Mouse (Mus musculus) layer of hippocampus, postnatal 14 days (tissue): ENCODE results near the gene Kdsr. TPM values are rescaled to one million over a fixed set of nuclear protein-coding genes. Genes with fewer than 3 reads are reported as not detected.
"Not testable (repeated sequence)": the region's sequence is repeated elsewhere in the genome, so short reads cannot be mapped to it uniquely, and the experiment has no call there.

Experiments
- DNase-seq, 2 experiments: peaks; one replicate each; pipeline ENCODE4 v3.0.0; 2021 to 2022; ENCODE audit warnings: low spot score in 2 of 2, mixed read lengths in 1 of 2
- total RNA-seq, 2 experiments: library from RNA; stranded (reverse); gene quantifications; 2 replicates each; pipeline ENCODE4 v1.2.3; 2021

Gene Kdsr
- total RNA-seq, 2 experiments from 2014 or later: 24.7 to 25.8 TPM

DNA sequence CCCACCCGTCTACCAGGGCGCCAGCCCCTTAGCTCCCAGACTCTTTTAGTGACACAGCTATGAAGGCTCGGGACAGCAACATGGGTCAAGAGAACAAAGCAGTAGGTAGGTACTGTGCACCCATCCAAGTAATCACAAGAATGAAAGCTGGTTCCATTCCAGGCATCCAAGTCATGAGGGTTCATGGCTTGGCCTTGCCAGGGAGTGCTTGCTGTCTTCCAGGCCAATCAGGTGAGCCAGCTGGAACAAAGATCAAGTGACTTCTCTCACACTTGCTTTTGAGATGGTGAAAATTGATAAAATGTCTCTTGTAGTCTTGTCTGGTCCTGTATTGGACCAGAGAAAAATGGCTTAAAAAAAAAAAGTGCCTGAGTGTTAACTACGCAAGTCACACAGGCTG, 18.8 kb downstream of the Kdsr start:
- DNase-seq: no peak

DNA sequence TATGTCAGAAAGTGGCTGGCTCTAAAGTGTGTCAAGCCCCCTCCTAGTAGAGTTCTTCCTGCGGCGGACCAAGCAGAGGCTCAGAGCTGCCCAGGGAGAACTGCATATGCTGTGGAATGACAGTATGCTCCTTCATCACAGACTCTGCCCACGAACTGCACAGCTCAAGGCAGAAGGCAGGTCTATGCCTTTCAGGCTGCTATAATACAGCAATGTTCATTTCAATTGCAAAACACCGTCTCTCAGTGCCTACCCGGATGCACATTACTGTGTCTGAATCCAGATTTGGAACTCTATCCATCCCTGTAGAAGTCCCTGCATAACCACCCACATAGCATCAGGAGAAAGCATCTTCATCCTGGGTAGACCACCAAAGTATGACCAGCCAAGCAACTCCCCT, 19.7 kb downstream of the Kdsr start:
- no peak for DNase-seq

DNA sequence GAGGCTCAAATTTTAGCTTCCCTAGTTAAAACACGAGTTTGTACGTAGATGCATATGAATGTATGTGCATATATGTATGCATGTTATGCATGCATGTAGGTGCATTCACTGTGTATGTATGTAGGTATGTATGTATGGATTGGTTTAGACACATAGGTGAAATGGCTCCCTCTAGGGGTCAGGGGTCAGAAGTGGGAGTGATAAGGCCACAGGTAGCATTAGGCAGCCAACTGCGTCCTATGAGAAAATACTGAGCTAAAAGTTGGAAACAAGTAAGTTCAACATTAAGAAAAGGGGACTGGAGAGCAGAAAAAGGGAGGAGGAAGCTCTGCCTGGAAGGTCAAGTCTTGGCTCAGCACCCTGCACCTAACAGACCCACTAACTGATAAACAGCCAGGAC, 21.4 kb downstream of the Kdsr start:
- DNase-seq: no peak

DNA sequence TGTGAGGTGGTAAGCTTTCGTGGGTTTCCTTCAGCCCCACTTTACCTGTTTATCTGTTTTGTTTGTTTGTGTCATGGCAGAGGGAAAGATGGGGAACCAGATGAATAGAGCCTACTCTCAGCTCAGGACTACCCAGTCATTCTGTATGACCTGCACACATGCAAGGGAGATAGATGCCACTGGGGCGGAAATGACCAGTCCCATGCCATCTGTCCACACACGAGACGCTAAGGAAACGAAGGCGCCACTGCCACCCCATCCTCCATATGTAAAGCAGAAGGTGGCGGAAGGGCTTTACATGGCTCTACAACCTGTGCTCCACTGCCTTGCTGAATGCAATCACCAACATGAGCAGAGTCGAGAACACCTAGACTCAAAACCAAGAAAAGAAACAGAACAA, 23.3 kb downstream of the Kdsr start:
- no peak for DNase-seq

DNA sequence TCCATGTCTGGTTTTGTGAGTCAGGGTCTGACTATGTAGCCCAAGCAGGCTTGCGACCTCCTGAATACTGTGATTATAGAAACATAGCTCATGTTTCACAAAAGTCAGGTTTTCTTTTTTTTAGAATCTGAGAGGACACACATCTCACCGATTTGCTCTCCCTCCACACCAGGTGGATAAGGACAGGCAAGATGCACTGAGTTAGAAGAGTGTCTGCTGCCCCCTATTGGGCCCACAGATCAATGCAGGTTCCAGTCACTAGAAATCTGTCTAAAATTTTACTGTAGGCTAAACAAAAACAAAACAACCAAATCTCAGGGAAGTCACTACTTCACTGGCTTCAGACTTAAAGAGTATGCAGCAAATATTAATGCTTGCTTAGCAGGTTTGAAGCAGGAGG, 23.9 kb downstream of the Kdsr start:
- DNase-seq: no peak

DNA sequence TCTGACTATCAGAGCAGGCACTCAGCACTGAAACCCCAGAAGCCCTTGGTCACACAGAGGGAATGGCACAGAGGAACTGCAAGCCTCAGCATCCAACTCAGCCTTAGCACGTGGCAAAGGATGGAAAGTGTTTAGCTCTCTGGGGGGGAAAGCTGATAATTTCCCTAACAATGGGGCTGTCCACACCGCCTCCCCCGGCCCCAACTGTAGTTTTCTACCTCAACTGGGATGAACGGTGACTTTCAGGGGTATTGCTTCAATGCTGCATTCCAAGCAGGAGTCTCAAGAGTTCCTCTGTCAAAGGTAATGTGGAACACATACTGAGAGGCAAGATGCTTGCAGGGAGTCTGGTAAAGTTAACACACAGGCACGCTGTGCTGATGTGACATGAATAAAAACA, 37.5 kb downstream of the Kdsr start:
- DNase-seq: no peak

DNA sequence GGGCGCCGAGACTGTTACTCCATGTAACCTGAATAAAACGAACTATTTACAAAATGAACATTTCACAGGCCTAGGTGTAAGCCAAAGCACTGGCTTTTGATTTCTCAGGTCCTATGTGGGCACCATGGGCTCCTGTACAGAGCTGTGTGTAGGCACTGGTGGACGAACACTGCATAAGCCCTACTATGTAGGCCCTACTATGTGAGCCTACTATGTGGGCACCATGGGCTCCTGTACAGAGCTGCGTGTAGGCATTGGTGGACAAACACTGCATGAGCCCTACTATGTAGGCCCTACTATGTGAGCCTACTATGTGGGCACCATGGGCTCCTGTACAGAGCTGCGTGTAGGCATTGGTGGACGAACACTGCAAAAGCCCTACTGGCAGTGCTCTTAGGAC, 41.8 kb downstream of the Kdsr start:
- DNase-seq: not testable (repeated sequence)

DNA sequence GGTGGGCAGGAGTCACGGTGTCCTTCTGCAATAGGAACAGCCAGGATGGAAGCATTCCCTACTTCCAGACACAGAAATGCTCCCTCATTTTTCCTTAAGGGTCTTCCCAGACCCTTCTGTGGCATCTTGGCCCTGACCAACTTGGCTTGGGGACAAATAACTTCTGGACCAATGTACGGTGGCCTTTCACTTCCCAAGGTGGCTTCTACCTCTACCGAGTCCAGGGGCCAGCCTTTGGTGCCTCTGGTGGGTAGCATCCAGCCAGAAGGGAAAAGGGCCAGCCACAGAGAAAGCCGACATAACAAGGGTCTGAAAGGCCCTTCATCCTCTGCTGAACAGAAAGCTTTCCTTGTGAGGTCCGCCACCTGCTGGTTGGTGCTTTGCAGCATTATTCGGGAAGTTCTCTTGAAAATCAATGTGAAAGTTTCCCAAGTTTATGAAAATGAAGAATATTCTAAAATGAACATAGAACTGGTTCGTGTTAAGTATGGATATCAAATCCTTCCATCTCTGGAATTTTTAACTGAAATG, 42.4 kb downstream of the Kdsr start:
- DNase-seq: peak; percentile 65 to 86

DNA sequence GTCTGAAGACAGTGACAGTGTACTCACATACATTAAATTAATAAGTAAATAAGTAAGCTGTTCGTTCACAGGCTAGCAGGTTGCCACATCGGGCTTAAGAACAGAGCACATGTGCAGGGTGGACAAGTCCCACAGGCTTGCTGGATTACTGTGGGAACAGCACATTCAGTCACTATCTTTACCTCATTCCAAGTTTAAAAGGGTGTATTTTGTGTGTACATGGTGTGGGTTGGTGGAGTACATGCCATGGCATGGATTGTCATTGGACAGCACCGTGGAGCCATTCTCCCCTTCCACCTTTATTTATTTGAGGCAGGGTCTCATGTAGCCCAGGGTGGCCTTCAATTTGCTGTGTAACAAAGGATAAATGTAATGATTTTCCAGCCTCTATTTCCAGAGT, 43.4 kb downstream of the Kdsr start:
- no peak for DNase-seq

DNA sequence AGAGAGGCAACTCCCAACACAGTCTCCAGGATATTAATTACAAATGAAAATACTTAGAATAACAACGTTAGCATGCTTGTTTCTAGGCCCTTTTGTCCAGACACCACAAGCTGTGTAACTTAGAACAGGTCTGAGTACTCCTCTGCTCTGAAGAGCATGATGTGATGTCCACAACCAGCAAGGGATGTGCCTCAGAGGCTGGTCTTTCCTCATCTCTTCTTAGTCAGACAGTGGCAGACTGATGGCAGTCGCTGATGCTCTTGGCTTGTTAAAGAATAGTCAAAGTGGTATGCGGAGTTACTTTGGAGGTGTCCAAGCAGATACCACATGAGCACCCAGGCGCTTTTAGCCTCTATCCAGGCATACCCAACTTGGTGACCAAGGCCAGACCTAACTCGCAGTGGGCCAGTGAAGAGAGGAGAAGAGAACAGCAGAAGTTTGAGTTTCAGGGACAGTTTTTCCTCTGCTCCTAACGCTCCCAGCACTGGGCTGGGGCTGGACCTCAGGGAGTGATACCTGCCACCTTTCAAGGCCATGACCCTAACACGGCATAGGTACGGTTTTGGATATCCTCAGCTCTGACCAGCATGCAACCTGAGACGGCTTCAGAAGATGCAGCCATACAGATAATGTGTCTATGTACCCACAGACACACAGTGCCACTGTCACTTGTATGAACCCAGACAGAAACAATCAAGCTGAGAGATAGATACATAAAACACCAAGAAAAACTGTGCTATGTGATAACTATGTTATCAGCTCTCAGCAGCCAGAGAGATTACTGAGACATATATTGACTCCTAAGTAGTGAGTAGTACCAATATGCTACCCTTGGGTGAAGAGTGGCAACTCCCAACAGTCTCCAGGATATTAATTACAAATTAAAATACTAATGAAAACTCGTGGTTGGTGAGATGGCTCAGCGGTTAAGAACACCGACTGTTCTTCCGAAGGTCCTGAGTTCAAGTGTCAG, 44.1 kb downstream of the Kdsr start:
- no peak for DNase-seq

DNA sequence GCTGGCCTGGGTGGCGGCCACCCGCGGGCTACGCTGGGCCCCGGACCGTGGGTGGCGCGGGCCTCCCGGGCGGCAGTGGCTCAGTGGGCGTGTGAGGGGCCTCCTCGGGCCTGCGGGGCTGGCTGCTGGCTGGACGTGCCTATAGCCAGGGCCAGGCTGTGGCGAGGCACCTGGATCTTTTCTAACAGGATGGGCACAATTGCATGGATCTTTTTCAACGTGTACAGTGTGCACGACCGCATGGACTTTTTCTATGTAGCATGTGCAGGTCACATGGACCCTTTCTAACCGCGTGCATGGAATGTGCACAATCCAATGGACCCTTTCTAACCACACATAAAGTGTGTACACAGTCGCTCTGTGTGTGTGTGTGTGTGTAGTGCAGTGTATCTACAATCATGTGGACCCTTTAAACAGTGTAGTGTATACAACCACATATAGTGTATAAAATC, 45.0 kb downstream of the Kdsr start:
- DNase-seq: no peak

DNA sequence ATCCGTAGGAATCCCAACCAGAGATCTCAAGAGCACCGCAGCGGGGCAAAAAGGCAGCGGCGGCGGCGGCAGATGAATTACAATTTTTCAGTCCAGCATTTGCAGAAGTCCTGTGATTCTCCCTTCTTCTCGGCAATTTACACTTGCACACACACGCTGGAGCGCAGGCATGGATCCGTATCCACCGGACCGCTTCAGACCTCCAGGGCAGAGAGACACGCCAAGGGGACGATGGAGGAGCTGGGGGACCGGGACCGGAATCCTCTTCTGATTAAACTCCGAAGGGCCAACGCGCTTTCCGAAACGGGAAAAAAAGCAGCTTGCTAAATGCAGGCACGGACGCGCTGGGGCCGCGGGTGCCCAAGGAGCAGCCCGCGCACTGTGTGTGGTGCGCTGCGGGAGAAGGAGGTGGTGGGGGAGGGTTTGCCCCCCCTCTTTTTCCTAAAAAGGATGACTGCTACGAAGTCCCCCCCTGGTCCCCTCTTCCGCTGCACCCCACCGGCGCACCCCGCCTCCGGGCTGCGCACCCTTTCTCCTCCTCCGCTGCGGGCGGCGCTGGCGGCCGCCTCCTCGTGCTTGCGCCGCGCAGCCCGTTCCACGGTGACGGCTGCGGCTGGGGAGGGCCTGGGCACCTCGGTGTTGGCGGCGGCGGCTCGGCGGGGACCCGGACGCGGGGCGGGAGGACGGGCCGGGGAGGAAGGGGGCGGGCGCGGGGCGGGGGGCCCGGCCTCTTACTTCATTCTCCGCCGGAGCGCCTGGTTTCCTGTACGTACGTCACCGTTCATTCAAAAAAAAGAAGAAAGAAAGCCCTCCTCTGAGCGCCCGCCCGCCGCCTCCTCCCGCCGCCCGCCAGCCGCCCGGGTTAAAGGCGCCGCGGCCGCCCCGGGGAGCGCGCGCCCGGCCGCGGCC, 45.7 kb downstream of the Kdsr start, which contains the start of gene Bcl2:
Gene Bcl2, minus strand, starts transcription at position 654 of the 909 bp plus-strand sequence.
- DNase-seq: peak; percentile 76 to 79

DNA sequence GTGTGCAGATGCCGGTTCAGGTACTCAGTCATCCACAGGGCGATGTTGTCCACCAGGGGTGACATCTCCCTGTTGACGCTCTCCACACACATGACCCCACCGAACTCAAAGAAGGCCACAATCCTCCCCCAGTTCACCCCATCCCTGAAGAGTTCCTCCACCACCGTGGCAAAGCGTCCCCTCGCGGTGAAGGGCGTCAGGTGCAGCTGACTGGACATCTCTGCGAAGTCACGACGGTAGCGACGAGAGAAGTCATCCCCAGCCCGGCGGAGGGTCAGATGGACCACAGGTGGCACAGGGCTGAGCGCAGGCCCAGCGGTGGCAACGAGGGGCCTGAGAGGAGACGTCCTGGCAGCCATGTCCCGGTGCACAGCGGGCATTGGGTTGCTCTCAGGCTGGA, 47.2 kb downstream of the Kdsr start:
- peak; percentile 40 to 48 for DNase-seq

DNA sequence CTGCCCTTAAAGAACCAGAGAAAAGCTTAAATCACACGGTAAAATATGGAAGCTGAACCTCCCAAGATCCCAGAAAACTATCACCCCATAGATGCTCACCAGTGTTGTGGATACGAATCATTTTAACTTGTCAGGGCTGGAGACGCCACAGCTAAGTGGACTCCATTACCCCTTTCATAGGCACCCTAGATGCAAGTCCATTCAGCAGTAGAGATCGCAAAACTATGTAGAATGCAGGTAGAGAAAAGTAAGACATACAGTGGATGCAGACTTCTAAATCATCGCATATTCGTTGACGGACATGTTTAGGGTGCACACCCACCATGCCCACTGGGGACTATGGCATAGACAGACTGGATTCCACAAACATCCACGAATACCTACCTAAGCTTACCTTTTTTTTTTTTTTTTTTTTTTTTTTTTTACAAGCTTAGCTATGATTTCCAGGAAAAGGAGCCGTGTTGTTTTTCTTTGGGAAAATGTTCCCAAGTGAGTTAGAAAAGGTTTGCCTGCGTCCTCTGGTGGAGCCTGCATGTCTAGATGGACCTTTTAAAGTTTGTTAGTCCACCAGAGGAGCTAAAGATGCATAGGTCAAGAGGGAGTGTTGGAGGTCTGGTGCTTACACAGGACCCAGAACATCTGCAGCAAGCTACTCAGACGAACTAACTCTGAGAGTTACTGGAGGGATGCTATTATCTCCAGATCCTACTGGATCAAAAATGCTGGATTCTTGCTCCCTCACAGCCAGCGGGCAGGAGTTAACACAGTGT, 48.0 kb downstream of the Kdsr start:
- DNase-seq: no peak

DNA sequence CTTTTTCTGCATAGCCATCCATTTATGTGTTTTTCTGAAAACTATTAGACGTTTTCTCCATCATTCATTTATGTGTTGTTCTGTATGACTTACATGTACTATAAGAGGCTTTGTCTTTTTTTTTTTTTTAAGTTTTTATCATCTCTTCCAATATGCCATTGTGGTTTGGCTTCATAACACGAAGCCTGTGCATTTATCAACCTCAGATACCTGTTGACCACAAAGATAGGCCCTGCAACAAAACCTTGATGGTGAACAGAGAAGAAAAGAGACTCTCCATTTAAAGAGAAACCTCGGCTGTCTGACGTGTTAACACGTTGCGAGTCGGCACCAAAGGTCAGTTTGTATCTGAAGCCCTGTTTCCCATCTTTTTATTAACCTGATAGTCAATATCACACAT, 49.3 kb downstream of the Kdsr start:
- DNase-seq: no peak

DNA sequence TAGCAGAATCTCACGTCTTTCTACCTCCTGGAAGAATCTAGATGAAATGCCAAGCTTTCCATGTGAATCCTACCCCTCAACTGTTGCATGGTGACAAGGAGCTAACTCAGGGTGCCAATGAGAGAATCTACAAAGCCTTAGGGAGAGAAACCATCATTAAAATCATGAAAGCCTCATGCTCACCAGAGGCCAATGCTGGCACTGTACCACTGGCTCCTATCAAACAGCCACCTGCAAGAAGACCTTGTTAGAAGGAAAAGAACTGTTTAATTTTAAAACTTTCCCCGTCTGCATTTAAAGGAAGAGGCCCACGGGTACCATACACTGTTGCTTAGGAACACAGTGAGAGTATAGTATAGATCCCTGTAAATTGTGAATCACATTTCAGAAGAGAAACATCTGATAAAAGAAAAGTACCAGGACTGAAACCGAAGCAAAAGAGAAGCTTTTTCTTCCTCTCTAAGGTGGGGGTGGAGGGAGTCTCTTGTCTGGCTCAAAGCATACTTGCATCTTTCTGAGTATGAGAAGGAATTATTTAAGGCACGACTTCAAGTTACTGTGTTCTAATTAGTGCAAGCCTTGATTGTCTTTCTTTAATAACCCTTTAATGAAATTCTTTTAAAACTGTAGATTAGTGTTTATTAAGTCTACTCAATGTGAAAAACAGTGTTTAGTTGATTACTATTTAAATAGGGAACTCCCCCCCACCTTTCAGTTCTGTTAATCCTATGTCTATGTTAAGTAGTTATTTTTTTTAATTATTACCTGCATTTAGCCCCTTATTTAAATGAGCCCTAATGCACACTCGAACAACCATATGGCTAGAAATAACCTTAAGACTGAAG, 52.3 kb downstream of the Kdsr start:
- no peak for DNase-seq

DNA sequence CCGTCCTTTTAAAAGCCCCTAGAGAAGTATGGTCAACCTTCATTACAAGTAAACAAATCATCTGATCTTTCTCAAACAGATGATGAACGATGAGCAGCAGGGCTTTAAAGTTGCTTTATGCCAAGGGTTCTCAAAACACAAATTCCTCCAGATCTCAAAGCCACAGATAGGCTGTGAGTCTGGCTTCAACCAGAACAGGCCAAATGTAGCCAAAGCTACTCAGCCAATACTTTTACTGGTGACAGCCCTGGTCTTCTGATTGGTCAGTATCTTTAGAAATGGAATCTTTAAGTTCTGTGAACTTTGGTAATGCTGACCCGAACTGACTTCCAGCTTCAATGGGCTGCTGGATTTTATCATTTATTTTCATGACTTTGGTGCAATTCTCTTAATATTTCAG, 56.3 kb downstream of the Kdsr start:
- no peak for DNase-seq

DNA sequence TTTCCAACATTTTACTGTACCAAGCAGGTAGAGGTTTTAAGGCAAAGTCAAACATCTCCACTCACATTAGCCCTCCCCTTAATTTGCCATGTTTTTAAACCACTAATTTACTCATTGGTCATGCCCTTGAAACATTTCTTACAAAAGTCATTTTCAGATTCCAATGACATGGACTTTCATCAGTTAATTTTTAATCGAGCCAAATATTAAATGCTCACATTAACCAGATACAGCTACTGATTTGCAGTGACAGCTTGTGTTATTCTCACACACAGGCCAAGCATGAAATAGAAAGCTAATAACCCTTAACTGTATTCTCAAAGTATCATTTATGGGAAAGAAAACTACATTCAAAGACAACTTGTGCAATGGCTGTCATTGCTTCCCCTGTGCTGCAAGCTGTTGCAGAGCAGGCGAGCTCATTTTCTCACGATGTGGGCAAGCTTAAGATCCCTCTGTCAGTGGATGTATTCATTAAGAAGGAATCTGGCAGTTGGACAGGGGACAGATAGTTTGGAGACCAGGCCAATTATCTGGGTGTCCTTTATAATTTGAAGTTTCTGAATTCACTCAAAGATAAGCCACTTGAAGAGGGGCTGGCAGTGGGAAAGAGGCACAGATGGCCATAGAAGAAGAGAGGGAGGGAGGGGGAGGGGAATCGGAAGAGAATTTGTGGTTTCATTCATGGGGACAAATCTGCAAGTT, 56.9 kb downstream of the Kdsr start:
- DNase-seq: peak in 1 of 2 experiments; percentile 61

DNA sequence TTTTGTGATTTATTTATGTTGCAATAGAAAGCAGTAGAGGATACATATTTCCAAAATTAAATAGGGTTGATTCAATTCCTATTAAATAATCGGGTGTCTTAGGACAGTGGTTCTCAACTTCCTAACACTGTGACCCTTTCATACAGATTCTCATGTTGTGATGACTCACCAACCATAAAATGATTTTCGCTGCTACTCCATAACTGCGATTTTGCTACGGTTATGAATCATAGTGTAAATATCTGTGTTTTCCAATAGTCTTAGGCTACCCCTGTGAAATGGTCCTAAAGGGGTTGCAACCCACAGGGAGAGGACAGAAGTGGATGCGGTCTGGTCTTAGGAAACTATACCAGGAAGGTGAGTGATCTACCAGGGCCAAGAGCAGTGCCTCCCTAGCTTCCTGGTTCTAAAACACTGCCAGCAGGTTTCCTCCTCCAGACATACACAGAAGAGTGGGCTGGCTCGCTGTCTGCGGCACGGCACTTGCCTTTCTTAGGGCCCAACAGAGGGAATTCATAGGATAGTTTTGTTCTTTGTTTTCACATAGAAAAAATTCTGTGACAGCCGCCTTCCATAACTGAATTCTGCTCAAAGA, 58.9 kb downstream of the Kdsr start:
- no peak for DNase-seq
